Mouse (Mus musculus) cerebellum, adult (tissue): ENCODE data around the gene Cacna1e.

Experiments used
- ATAC-seq: cut with Nextera tagmentation; 2 replicates; pipeline ENCODE4 v1.9.2; 2017; ENCODE audit warnings: mild to moderate bottlenecking, moderate library complexity, mixed read lengths; ENCODE audit not compliant: insufficient number of reproducible peaks, low FRiP score, low TSS enrichment

The Cacna1e gene

GRCm38 (mm10) chr1:154433520-154433919 lies 450.8 kb downstream of the Cacna1e start:
- no peak for ATAC-seq

- no peak for ATAC-seq
Observed at GRCm38 (mm10) chr1:154433112-154433511, 451.2 kb downstream of the Cacna1e start.

- no peak for ATAC-seq
Observed at GRCm38 (mm10) chr1:154428276-154428675, 456.0 kb downstream of the Cacna1e start.

GRCm38 (mm10) chr1:154418278-154418677 lies 466.0 kb downstream of the Cacna1e start:
- ATAC-seq = peak; percentile 74

GRCm38 (mm10) chr1:154416384-154417155 lies 467.7 kb downstream of the Cacna1e start:
- ATAC-seq = no peak

GRCm38 (mm10) chr1:154415826-154416225 lies 468.5 kb downstream of the Cacna1e start:
- ATAC-seq = no peak

GRCm38 (mm10) chr1:154413138-154413537 lies 471.2 kb downstream of the Cacna1e start:
- ATAC-seq = no peak

- ATAC-seq = no peak
Observed at GRCm38 (mm10) chr1:154409051-154409450, 475.2 kb downstream of the Cacna1e start.

GRCm38 (mm10) chr1:154391979-154392378 lies 492.3 kb downstream of the Cacna1e start:
- ATAC-seq = no peak
